Mouse (Mus musculus) cortical plate, adult 2 months (tissue): ENCODE data around the gene Stxbp3.

Source experiments
- CTCF ChIP-seq: fragments of 200-500 bp; IDR thresholded peaks from 2 replicates; pipeline ENCODE4 v1.5.1; 2011; ENCODE audit warnings: mild to moderate bottlenecking, control low read depth, low read length; ENCODE audit not compliant: insufficient read depth; ENCODE audit errors: extremely low read depth
- POLR2A ChIP-seq: fragments of 200-500 bp; IDR thresholded peaks from 2 replicates; pipeline ENCODE4 v1.6.1; 2011; ENCODE audit warnings: mild to moderate bottlenecking, low read length, control low read depth; ENCODE audit not compliant: insufficient read depth; ENCODE audit errors: extremely low read depth

DNA sequence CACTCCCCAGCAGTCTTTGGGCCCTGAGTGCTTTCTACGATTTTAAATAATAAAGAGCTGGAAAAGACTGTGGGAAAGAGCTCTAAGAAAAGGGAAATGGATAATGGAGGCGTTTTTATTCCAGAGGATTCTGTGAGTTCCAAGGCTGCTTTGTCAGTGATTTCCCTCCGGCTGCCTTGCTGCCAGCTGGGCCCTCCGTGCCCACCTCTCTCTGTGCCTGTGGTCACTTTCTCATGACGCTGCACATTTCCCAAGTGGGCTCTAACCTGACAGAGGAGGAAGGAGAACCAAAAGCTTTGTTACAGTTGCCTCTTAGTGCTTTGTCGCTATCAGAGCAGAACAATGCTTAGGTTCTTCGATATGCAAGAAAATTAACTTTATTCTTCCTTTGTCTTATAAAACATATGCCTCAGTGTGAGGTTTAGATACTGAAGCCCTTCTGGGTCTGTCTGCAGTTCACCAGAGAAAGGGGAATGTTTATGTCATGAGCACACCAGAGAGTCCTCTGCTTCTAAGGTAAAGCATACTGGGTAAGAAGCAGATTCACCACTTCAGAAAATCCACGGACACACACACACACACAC is 44.5 kb upstream of the Stxbp3 start:
- TF ChIP-seq POLR2A (no peak), CTCF (no peak)
